Comparison of ENCODE assay signal across 8 mouse cellular contexts in genomic region chr5:124247986-124248626, GRCm38 (mm10). TPM values are rescaled to one million over a fixed set of nuclear protein-coding genes. Genes with fewer than 3 reads are reported as not detected.
A peak's percentile ranks its signal among the peaks of the same experiment; 100 is the strongest.
DNase-seq lines count a peak whose midpoint lies in the region; ATAC-seq and TF ChIP-seq lines count a peak whose summit lies in the region.

No protein-coding gene starts in this region.

- no peaks in the 10 kb centered on the region for H3K36me3 ChIP-seq in intestine, embryonic 16.5 days (ENCODE audit: control insufficient read depth, insufficient read depth, low read length)
- H3K36me3 ChIP-seq in lung, embryonic 15.5 days: peaks cover 11% of the 10 kb centered on the region; the same call in 1 of the 2 replicates
- no peaks in the 10 kb centered on the region for H3K36me3 ChIP-seq in stomach, postnatal 0 days (ENCODE audit: control insufficient read depth, insufficient read depth, low read length)

- H3K4me2 ChIP-seq in intestine, embryonic 16.5 days (ENCODE audit: low read depth, low read length): peak overlapping the region; percentile 85
- peak overlapping the region; percentile 93 for H3K4me2 ChIP-seq in lung, embryonic 15.5 days
- H3K4me2 ChIP-seq in stomach, postnatal 0 days (replicated peaks; ENCODE audit: low read depth): peak overlapping the region; percentile 81

- H3K27ac ChIP-seq in intestine, embryonic 16.5 days (ENCODE audit: low read length): no peak overlapping the region
- peak overlapping the region; percentile 91 for H3K27ac ChIP-seq in lung, embryonic 15.5 days
- H3K27ac ChIP-seq in stomach, postnatal 0 days (replicated peaks): no peak overlapping the region

- WGBS in intestine, embryonic 16.5 days: 44% methylated on average over 9 of the region's 9 CpGs
- WGBS in lung, embryonic 15.5 days: 29% methylated on average over 9 of the region's 9 CpGs
- WGBS in stomach, postnatal 0 days: 40% methylated on average over 9 of the region's 9 CpGs

- TF ChIP-seq CTCF in stomach, postnatal 0 days (IDR thresholded peaks at IDR 0.05; ENCODE audit: low read depth): no peak

- no peak for TF ChIP-seq EP300 in stomach, postnatal 0 days (optimal IDR thresholded peaks at IDR 0.05)

- no peaks in the 10 kb centered on the region for H3K9me3 ChIP-seq in intestine, embryonic 16.5 days (ENCODE audit: control insufficient read depth, low read length)
- H3K9me3 ChIP-seq in lung, embryonic 15.5 days: no peaks in the 10 kb centered on the region
- no peaks in the 10 kb centered on the region for H3K9me3 ChIP-seq in stomach, postnatal 0 days (ENCODE audit: control insufficient read depth, low read length)

- no peak for ATAC-seq in intestine, embryonic 16.5 days
- no peak for ATAC-seq in lung, embryonic 15.5 days (ENCODE audit: borderline replicate concordance, extremely low read depth, low FRiP score, low TSS enrichment)
- ATAC-seq in stomach, postnatal 0 days (ENCODE audit: low FRiP score, low TSS enrichment): no peak

- DNase-seq in gastrocnemius, postnatal 25 days: peak; percentile 28
- DNase-seq in gastrocnemius, postnatal 14 days: no peak
- DNase-seq in heart, adult 11 months: peak; percentile 97
- no peak for DNase-seq in stomach, postnatal 0 days (ENCODE audit: low spot score)
- no peak for DNase-seq in layer of hippocampus, adult 11-12 months (ENCODE audit: low spot score)
- DNase-seq in layer of hippocampus, adult 8-10 months (ENCODE audit: low spot score in 2 of 2): no peak

- peak overlapping the region; percentile 82; the same call in 1 of the 2 replicates for H3K9ac ChIP-seq in intestine, embryonic 16.5 days (ENCODE audit: low read depth, low read length)
- H3K9ac ChIP-seq in lung, embryonic 15.5 days: 0 out of 2 replicates have a peak overlapping the region, but pooled peaks have one; percentile 84
- no peak overlapping the region for H3K9ac ChIP-seq in stomach, postnatal 0 days (ENCODE audit: low read length)

- 0 out of 2 replicates have a peak, but pooled peaks cover 7% of the 10 kb centered on the region for H3K4me1 ChIP-seq in intestine, embryonic 16.5 days (ENCODE audit: control insufficient read depth, insufficient read depth, low read length)
- H3K4me1 ChIP-seq in lung, embryonic 15.5 days: peaks cover 22% of the 10 kb centered on the region
- H3K4me1 ChIP-seq in stomach, postnatal 0 days (replicated peaks; ENCODE audit: control insufficient read depth, insufficient read depth): no peaks in the 10 kb centered on the region

- peak overlapping the region; percentile 75 for H3K4me3 ChIP-seq in intestine, embryonic 16.5 days (ENCODE audit: low read length)
- peak overlapping the region; percentile 75 for H3K4me3 ChIP-seq in lung, embryonic 15.5 days
- no peak overlapping the region; the same call in 1 of the 2 replicates for H3K4me3 ChIP-seq in stomach, postnatal 0 days (ENCODE audit: low read depth, low read length)

- H3K27me3 ChIP-seq in intestine, embryonic 16.5 days (replicated peaks; ENCODE audit: control insufficient read depth, insufficient read depth, low read length): no peaks in the 10 kb centered on the region
- H3K27me3 ChIP-seq in lung, embryonic 15.5 days: no peaks in the 10 kb centered on the region
- no peaks in the 10 kb centered on the region for H3K27me3 ChIP-seq in stomach, postnatal 0 days (ENCODE audit: control insufficient read depth, insufficient read depth, low read length)

- intact Hi-C loops in gastrocnemius, postnatal 14 days (cut with DNase I; ENCODE audit: low total_unique reads): loop anchor here (5.0 kb wide), 1 partner anchor 36 kb away; no protein-coding TSS in a partner anchor

RNA-seq across cellular contexts. Expression of gene Pitpnm2, which starts 1.5 kb away (rescaled TPM):
- 10 to 100 TPM; 16.7 to 17.6 TPM for total RNA-seq in gastrocnemius, postnatal 25 days (2021)
- 10 to 100 TPM; 18.4 to 19.0 TPM for total RNA-seq in gastrocnemius, postnatal 14 days (2021)
- 1.8 and 2.4 TPM in 2 replicates for polyA plus RNA-seq in intestine, embryonic 16.5 days (2015; fragmentation: Nextera tagmentation; extraction: Ambion mirVana)
- 6.2 and 6.7 TPM in 2 replicates for polyA plus RNA-seq in lung, embryonic 15.5 days (2015; fragmentation: Nextera tagmentation; extraction: Ambion mirVana)
- polyA plus RNA-seq in stomach, postnatal 0 days (2015; fragmentation: Nextera tagmentation; extraction: Ambion mirVana): 1.8 and 2.3 TPM in 2 replicates
- total RNA-seq in layer of hippocampus, adult 8-10 months (2022): 100 to 1,000 TPM; 260 to 337 (median 315) TPM

Comparison
In these comparisons a context has a peak if more than half of its experiments do, and no peak if none do; other contexts are left out.
1. DNase-seq: peak in gastrocnemius, postnatal 25 days (single experiment) and heart, adult 11 months (single experiment); none in gastrocnemius, postnatal 14 days (single experiment), stomach, postnatal 0 days (single experiment), layer of hippocampus, adult 11-12 months (single experiment) and layer of hippocampus, adult 8-10 months (0 of 2).
2. RNA of gene Pitpnm2, which starts 1.5 kb away (total RNA-seq): 260 to 337 TPM in layer of hippocampus, adult 8-10 months; 18.4 to 19.0 TPM in gastrocnemius, postnatal 14 days and 16.7 to 17.6 TPM in gastrocnemius, postnatal 25 days; every median in the first group is over 10 times any median in the second.
3. Peak in every context shown above with its lines, with median percentiles within 50 percentile points of each other: H3K4me2 ChIP-seq.